Mouse (Mus musculus) liver, embryonic 11.5 days (tissue): ENCODE results near the gene Plekha8. TPM values are rescaled to one million over a fixed set of nuclear protein-coding genes. Genes with fewer than 3 reads are reported as not detected.

Experiments used
- ATAC-seq: fragments of 200-750 bp; cut with Nextera tagmentation; replicated peaks from 2 replicates; pipeline ENCODE4 v1.8.0; 2017; ENCODE audit warnings: moderate number of reproducible peaks, mild to moderate bottlenecking, moderate TSS enrichment, moderate library complexity; ENCODE audit not compliant: low FRiP score
- DNase-seq: peaks from one replicate; pipeline ENCODE4 v3.0.0-alpha.2; 2017; ENCODE audit warnings: low spot score
- H3K27ac ChIP-seq: fragments of 300-500 bp; sonication (generic); 2 replicates; pipeline ENCODE4 v1.5.1; 2014; ENCODE audit warnings: mild to moderate bottlenecking, low read depth, low read length, control low read depth
- H3K27me3 ChIP-seq: fragments of 300-500 bp; sonication (generic); replicated peaks from 2 replicates; pipeline ENCODE4 v1.6.1; 2014; ENCODE audit warnings: low read length, mixed read lengths; ENCODE audit not compliant: control insufficient read depth, insufficient read depth
- H3K36me3 ChIP-seq: fragments of 300-500 bp; sonication (generic); 2 replicates; pipeline ENCODE4 v1.6.1; 2014; ENCODE audit warnings: mild to moderate bottlenecking, low read length, moderate library complexity, mixed read lengths; ENCODE audit not compliant: control insufficient read depth, insufficient read depth
- H3K4me1 ChIP-seq: fragments of 300-500 bp; sonication (generic); replicated peaks from 2 replicates; pipeline ENCODE4 v1.6.1; 2014; ENCODE audit warnings: low read length, mixed read lengths; ENCODE audit not compliant: control insufficient read depth, insufficient read depth
- H3K4me2 ChIP-seq: fragments of 300-500 bp; sonication (generic); 2 replicates; pipeline ENCODE4 v1.6.1; 2014; ENCODE audit warnings: mild to moderate bottlenecking, control low read depth, moderate library complexity
- H3K4me3 ChIP-seq: fragments of 300-500 bp; sonication (generic); 2 replicates; pipeline ENCODE4 v1.5.1; 2014; ENCODE audit warnings: low read depth, low read length, control low read depth
- H3K9ac ChIP-seq: fragments of 300-500 bp; sonication (generic); 2 replicates; pipeline ENCODE4 v1.6.1; 2014; ENCODE audit warnings: low read depth, low read length, control low read depth
- H3K9me3 ChIP-seq: fragments of 300-500 bp; sonication (generic); 2 replicates; pipeline ENCODE4 v1.6.1; 2016; ENCODE audit warnings: low read length, inconsistent platforms, mixed read lengths; ENCODE audit not compliant: control insufficient read depth
- WGBS: fragments of 180-500 bp; shearing (Covaris S2); extraction: QIAGEN DNeasy Blood & Tissue Kit; methylation state at CpG from one replicate; pipeline ENCODE4 v1.1.7; 2014; 5-methylcytosine and 5-hydroxymethylcytosine counted together
- polyA plus RNA-seq: library from polyadenylated mRNA; unstranded; fragments of >200 nt; fragmentation: Nextera tagmentation; extraction: Ambion mirVana; gene quantifications from 2 replicates; pipeline ENCODE4 v1.2.1, GENCODE M21; 2014

The Plekha8 gene
- polyA plus RNA-seq, 1 experiment from 2014 or later, result 7.9 TPM

DNA sequence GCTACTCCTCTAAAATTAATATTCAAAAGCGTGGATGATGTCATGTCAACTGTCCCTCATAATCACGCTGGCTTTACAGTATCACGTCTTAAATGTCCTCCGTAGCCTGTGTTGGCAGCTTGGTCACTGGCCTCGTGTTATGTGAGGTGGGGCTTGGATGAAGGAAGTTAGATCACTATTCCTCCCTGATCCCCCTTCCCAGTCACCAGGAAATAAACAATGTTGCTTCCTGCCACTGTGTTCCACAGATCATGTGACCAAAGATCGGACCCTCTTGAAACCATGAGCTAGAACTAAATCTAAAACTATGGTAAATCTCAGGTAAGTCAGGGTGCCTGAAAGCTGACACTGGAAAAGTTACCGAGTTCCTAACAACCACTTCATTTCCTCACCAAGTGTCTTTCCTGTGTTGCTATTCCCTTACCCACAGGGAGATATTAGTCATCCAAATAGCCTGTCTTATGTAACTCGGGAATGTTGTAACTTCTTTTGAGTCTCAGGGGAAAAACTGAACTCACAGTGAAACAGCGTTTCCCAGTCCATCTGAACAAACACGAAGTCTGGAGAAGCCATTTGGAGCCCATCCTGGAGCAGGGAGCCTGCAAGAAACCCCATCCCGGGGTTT, 60.7 kb downstream of the Plekha8 start:
- H3K36me3 ChIP-seq, result no peaks in the 10 kb centered on the region
- DNase-seq (no peak), ATAC-seq (no peak)
- 69% methylated on average over 11 of the region's 11 CpGs for WGBS
- no peaks in the 10 kb centered on the region for H3K9me3 ChIP-seq
- H3K27ac ChIP-seq, result no peak overlapping the region
- H3K4me1 ChIP-seq, result no peaks in the 10 kb centered on the region
- H3K27me3 ChIP-seq, result no peaks in the 10 kb centered on the region
- H3K4me2 ChIP-seq, result no peak overlapping the region
- no peak overlapping the region for H3K9ac ChIP-seq
- no peak overlapping the region for H3K4me3 ChIP-seq

DNA sequence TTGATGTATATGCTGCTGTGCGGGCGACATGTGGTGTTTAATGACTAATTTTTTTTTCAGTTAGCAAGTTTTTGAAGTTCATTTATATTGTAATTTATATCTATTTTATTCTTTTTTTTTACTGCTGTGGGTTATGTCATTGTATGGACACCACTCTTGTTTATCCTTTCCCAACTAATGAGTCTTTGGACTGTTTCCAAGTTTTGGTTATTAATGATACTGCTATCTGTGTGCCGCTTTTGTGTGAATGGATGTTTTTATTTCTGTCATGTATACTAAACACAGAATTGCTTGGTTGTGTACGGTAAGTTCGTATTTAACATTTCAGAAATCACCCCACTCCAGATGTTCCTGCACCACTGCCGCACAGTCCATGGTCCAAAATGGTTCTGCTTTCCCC, 63.0 kb downstream of the Plekha8 start:
- ATAC-seq, result no peak

DNA sequence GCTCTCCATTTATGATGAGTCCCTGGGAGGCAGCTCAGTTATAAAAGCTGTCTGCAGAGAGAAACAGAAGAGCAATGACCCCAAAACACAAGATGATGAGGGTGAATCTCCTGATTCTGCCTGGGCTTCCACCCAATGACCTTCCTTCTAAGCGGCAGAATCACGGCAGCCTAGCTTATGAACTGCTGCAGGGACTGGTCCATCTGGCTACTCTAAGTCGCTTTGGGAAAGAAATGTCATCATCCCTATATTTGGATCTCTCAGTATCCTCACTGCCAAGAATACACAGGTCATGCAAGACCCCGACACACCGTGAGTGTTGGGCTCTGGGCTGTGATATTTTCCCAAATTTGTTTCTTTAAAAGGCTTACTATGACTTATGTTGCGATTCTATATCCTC, 75.0 kb downstream of the Plekha8 start:
- Histone ChIP-seq H3K4me1 (no peaks in the 10 kb centered on the region), H3K9ac (no peak overlapping the region), H3K9me3 (0 out of 2 replicates have a peak, but pooled peaks cover 2% of the 10 kb centered on the region), H3K4me2 (no peak overlapping the region), H3K36me3 (no peaks in the 10 kb centered on the region), H3K27ac (no peak overlapping the region), H3K27me3 (no peaks in the 10 kb centered on the region), H3K4me3 (no peak overlapping the region)
- DNase-seq (no peak), ATAC-seq (no peak)
- WGBS, result 80% methylated on average over 6 of the region's 6 CpGs

More for the DNA sequence above, 63.0 kb downstream of the Plekha8 start:
- Histone ChIP-seq H3K4me3 (no peak overlapping the region), H3K36me3 (no peaks in the 10 kb centered on the region), H3K9me3 (no peaks in the 10 kb centered on the region), H3K4me2 (no peak overlapping the region), H3K4me1 (no peaks in the 10 kb centered on the region), H3K27me3 (no peaks in the 10 kb centered on the region), H3K27ac (no peak overlapping the region), H3K9ac (no peak overlapping the region)
- DNase-seq, result no peak
- WGBS, result 80% methylated on average over 6 of the region's 6 CpGs

DNA sequence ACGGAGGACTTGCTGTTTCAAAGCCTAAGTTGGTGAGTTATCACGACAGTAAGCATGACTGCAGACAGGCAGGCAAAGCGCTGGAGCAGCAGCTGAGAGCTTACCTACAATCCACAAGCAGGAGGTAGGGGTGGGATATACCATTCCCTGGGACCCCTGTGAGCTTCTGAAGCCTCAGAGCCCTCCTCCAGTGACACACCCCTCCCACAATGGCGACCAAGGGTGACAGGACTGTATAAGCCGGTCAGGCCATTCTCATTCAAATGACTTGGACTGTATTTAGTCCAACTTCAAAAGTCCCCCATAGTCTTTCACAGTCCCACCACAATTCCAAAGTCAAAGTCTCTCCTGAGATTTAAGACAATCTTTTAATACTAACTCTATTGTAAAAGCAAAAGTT, 78.0 kb downstream of the Plekha8 start:
- WGBS, result 46% methylated on average over 5 of the region's 5 CpGs
- DNase-seq (no peak), ATAC-seq (no peak)
- H3K4me1 ChIP-seq, result no peaks in the 10 kb centered on the region
- H3K27ac ChIP-seq, result no peak overlapping the region
- no peaks in the 10 kb centered on the region for H3K9me3 ChIP-seq
- H3K4me2 ChIP-seq, result no peak overlapping the region
- no peak overlapping the region for H3K4me3 ChIP-seq
- no peaks in the 10 kb centered on the region; the same call in 1 of the 2 replicates for H3K27me3 ChIP-seq
- no peak overlapping the region for H3K9ac ChIP-seq
- H3K36me3 ChIP-seq, result no peaks in the 10 kb centered on the region

DNA sequence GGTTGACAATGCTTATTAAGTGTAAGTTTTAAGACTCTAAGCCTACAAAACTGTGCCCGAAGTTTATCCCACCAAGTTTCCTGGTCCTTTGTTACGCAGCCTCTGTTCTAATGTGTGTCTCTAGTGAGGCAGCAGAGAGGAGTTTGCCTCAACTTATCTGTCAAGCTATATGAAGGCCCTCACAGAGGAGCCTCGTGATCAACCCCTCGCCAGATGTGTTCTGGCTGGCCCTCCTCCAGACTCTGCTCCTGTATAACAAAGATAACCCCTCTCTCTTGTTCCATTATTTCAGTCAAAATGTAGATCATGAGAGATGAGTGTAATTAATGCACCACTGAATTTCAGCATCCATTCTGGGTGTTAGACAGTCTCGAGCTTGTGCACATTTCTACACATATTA, 84.8 kb downstream of the Plekha8 start:
- Histone ChIP-seq H3K9me3 (no peaks in the 10 kb centered on the region), H3K4me1 (0 out of 2 replicates have a peak, but pooled peaks cover 5% of the 10 kb centered on the region), H3K9ac (no peak overlapping the region), H3K4me3 (no peak overlapping the region), H3K27me3 (peaks cover 21% of the 10 kb centered on the region), H3K27ac (no peak overlapping the region), H3K36me3 (no peaks in the 10 kb centered on the region), H3K4me2 (no peak overlapping the region)
- ATAC-seq (no peak), DNase-seq (no peak)
- 65% methylated on average over 5 of the region's 5 CpGs for WGBS

DNA sequence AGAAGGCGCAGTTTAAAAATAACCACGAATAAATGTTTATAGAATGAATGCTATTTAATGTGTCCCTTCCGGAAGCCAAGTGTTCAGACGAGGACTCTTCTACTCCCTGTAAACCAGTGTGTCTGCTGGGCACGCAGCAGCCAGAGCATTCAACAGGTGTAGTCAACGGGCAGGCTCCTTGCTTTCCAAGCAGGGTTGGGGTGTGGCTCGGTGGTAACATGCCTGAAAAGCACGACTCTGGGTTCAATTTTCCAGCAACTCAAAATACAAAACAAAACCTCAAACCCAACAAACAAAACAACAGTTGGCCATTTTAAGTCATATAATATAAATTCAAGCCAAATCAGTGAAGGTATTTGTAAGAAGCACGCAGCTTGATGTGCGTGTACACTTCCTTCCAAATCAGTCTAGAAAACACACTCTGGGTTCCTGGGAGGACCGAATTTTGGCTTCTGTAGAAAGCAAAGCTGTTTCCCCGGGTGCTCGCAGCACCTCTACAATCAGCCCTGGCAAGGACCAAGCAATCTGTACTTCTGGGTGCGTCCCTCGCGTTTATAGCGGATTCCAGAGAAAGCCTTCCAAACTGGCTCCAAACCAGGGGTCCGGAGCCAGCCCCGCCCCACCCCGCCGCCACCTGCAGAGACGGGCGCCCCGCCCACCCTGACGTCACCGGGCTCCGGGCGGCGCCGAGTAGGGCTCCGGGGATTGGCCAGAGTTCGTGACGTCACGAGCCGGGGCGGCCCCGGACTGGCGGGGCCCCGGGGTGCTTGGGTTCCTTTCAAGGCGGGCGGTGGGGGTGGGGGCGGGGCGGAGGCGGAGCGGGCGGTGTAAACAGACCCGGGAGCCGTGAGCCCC, 86.2 kb downstream of the Plekha8 start, which contains the start of gene Mturn:
Gene Mturn (plus strand): TSS at position 734 of the 855 bp plus-strand sequence.
- no peaks in the 10 kb centered on the region for H3K9me3 ChIP-seq
- no peak within 1 kb of the TSS for H3K27ac ChIP-seq
- DNase-seq (peak; percentile 98), ATAC-seq (peak; percentile 98)
- 0 out of 2 replicates have a peak, but pooled peaks cover 5% of the 10 kb centered on the region for H3K4me1 ChIP-seq
- 6% methylated on average over 45 of the region's 48 CpGs for WGBS
- no peaks in the 10 kb centered on the region for H3K36me3 ChIP-seq
- peak within 1 kb of the TSS; percentile 98 for H3K4me2 ChIP-seq
- H3K27me3 ChIP-seq, result peaks cover 21% of the 10 kb centered on the region
- peak within 1 kb of the TSS; percentile 58 for H3K9ac ChIP-seq
- H3K4me3 ChIP-seq, result peak within 1 kb of the TSS; percentile 75

DNA sequence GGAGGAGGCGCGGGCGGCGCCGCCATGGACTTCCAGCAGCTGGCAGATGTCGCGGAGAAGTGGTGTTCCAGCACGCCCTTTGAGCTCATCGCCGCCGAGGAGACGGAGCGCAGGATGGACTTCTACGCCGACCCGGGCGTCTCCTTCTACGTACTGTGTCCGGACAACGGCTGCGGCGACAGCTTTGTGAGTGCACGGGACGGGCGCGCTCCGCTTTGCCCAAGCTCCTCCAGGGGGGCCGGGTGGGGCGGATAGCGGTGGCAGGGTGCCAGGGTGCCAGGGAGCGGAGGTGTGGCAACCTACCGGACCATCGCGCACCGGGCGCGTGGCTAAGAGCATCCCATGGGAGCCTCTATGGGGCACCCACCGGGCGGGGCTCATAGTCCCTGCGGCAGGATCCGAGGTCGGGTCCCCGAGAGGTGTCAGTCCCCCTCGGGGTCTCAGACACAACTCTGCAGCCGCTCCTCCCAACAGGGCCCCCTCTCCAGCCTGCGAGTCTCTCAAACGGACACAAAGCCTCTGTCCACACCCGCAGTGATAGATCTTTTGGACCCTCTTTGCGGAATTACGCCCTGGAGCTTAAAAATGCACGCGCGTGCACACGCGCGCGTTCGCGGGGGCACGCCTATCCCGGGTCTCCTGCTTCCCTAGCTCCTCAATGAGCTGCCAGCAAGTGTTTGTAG, 87.0 kb downstream of the Plekha8 start:
- ATAC-seq, result peak; percentile 38; the same call in 1 of the 2 replicates
- H3K4me2 ChIP-seq, result peak overlapping the region; percentile 98
- H3K9ac ChIP-seq, result peak overlapping the region; percentile 58
- H3K4me3 ChIP-seq, result peak overlapping the region; percentile 75
- H3K9me3 ChIP-seq, result no peaks in the 10 kb centered on the region
- 0 out of 2 replicates have a peak, but pooled peaks cover 5% of the 10 kb centered on the region for H3K4me1 ChIP-seq
- H3K36me3 ChIP-seq, result no peaks in the 10 kb centered on the region
- under 1% methylated on average over 56 of the region's 61 CpGs for WGBS
- peaks cover 21% of the 10 kb centered on the region for H3K27me3 ChIP-seq
- no peak overlapping the region for H3K27ac ChIP-seq
- no peak for DNase-seq

DNA sequence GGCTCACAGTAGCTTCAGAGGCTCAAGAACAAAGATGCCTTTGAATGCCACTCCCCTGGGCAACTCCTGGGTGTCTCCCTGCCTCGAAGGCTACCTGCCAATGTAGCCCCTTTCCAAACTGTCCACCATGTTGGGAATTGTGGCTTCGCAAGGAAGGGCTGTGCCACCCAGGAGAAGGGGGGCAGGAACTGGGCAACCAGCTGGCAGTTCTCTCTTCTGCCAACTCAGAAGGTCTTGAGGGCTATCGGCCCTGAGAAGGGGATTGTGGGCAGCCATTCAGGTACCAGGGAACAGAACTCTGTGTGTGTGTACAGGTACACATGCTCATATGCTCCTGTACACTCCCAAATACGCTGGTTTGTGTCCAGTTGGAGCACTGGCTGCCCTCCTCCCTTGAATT, 89.2 kb downstream of the Plekha8 start:
- Histone ChIP-seq H3K9me3 (no peaks in the 10 kb centered on the region), H3K27ac (no peak overlapping the region), H3K27me3 (peaks cover 27% of the 10 kb centered on the region), H3K9ac (no peak overlapping the region), H3K4me2 (no peak overlapping the region), H3K4me3 (no peak overlapping the region), H3K36me3 (no peaks in the 10 kb centered on the region), H3K4me1 (0 out of 2 replicates have a peak, but pooled peaks cover 5% of the 10 kb centered on the region)
- no peak for DNase-seq
- 81% methylated on average over 4 of the region's 4 CpGs for WGBS
- no peak for ATAC-seq
